Mouse (Mus musculus): ENCODE measurements around the gene Map3k4. TPM values are rescaled to one million over a fixed set of nuclear protein-coding genes. Genes with fewer than 3 reads are reported as not detected.
"Not testable (repeated sequence)": the region's sequence is repeated elsewhere in the genome, so short reads cannot be mapped to it uniquely, and the experiment has no call there.

Map3k4 gene
- total RNA-seq, 2 experiments from 2014 or later, result 36.1 to 39.2 TPM

GRCm38 (mm10) chr17:12240701-12241100 is 77.9 kb downstream of the Map3k4 start:
- no peak for DNase-seq (ENCODE audit: low spot score in 2 of 2)
- intact Hi-C loops (cut with DNase I), result no loop called here

- no peak for DNase-seq (ENCODE audit: low spot score in 2 of 2)
- intact Hi-C loops (cut with DNase I), result no loop called here
Measured at GRCm38 (mm10) chr17:12232724-12233123, 85.9 kb downstream of the Map3k4 start.

GRCm38 (mm10) chr17:12231087-12231486 is 87.5 kb downstream of the Map3k4 start:
- no peak for DNase-seq (ENCODE audit: low spot score in 2 of 2)
- intact Hi-C loops (cut with DNase I), result no loop called here

GRCm38 (mm10) chr17:12230167-12230566 is 88.4 kb downstream of the Map3k4 start:
- DNase-seq (ENCODE audit: low spot score in 2 of 2), result peak; percentile 68 to 72
- intact Hi-C loops (cut with DNase I), result no loop called here

- intact Hi-C loops (cut with DNase I), result loop anchor here (5.0 kb wide), 1 partner anchor 138 kb away; no protein-coding TSS in a partner anchor
- no peak for DNase-seq (ENCODE audit: low spot score in 2 of 2)
Measured at GRCm38 (mm10) chr17:12229756-12230155, 88.8 kb downstream of the Map3k4 start.

- intact Hi-C loops (cut with DNase I), result loop anchor here (5.0 kb wide), 1 partner anchor 139 kb away; no protein-coding TSS in a partner anchor
- DNase-seq (ENCODE audit: low spot score in 2 of 2), result no peak
Measured at GRCm38 (mm10) chr17:12228471-12228870, 90.1 kb downstream of the Map3k4 start.

GRCm38 (mm10) chr17:12228001-12228400 is 90.6 kb downstream of the Map3k4 start:
- intact Hi-C loops (cut with DNase I), result loop anchor here (5.0 kb wide), 1 partner anchor 139 kb away; no protein-coding TSS in a partner anchor
- DNase-seq (ENCODE audit: low spot score in 2 of 2), result no peak

GRCm38 (mm10) chr17:12226551-12226950 is 92.0 kb downstream of the Map3k4 start:
- intact Hi-C loops (cut with DNase I), result loop anchor here (5.0 kb wide), 1 partner anchor 141 kb away; no protein-coding TSS in a partner anchor
- DNase-seq (ENCODE audit: low spot score in 2 of 2), result peak; percentile 49 to 72

- no peak for DNase-seq (ENCODE audit: low spot score in 2 of 2)
- intact Hi-C loops (cut with DNase I), result loop anchor here (5.0 kb wide), 1 partner anchor 142 kb away; no protein-coding TSS in a partner anchor
Measured at GRCm38 (mm10) chr17:12225227-12225626, 93.4 kb downstream of the Map3k4 start.

GRCm38 (mm10) chr17:12224551-12224950 is 94.0 kb downstream of the Map3k4 start:
- DNase-seq (ENCODE audit: low spot score in 2 of 2); intact Hi-C loops (cut with DNase I): not testable (repeated sequence)

- intact Hi-C loops (cut with DNase I), result no loop called here
- DNase-seq (ENCODE audit: low spot score in 2 of 2), result no peak
Measured at GRCm38 (mm10) chr17:12224145-12224544, 94.5 kb downstream of the Map3k4 start.

- intact Hi-C loops (cut with DNase I), result no loop called here
- no peak for DNase-seq (ENCODE audit: low spot score in 2 of 2)
Measured at GRCm38 (mm10) chr17:12223682-12224081, 94.9 kb downstream of the Map3k4 start.

- intact Hi-C loops (cut with DNase I), result no loop called here
- peak; percentile 53 to 80 for DNase-seq (ENCODE audit: low spot score in 2 of 2)
Measured at GRCm38 (mm10) chr17:12221926-12222325, 96.7 kb downstream of the Map3k4 start.

- intact Hi-C loops (cut with DNase I), result no loop called here
- DNase-seq (ENCODE audit: low spot score in 2 of 2), result no peak
Measured at GRCm38 (mm10) chr17:12216224-12216623, 102.4 kb downstream of the Map3k4 start.

- intact Hi-C loops (cut with DNase I), result loop anchor here (5.0 kb wide), 1 partner anchor 56 kb away; no protein-coding TSS in a partner anchor
- DNase-seq (ENCODE audit: low spot score in 2 of 2), result peak in 1 of 2 experiments; percentile 50
Measured at GRCm38 (mm10) chr17:12213430-12213829, 105.2 kb downstream of the Map3k4 start.

- intact Hi-C loops (cut with DNase I), result loop anchor here (5.0 kb wide), 1 partner anchor 55 kb away; no protein-coding TSS in a partner anchor
- DNase-seq (ENCODE audit: low spot score in 2 of 2), result peak; percentile 49 to 55
Measured at GRCm38 (mm10) chr17:12212341-12212740, 106.3 kb downstream of the Map3k4 start.

- intact Hi-C loops (cut with DNase I), result loop anchor here (5.0 kb wide), 1 partner anchor 55 kb away; no protein-coding TSS in a partner anchor
- no peak for DNase-seq (ENCODE audit: low spot score in 2 of 2)
Measured at GRCm38 (mm10) chr17:12211890-12212289, 106.7 kb downstream of the Map3k4 start.

- intact Hi-C loops (cut with DNase I), result loop anchor here (1.0 to 5.0 kb wide), 2 partner anchors 53 to 171 kb away; no protein-coding TSS in a partner anchor
- peak; percentile 84 to 90 for DNase-seq (ENCODE audit: low spot score in 2 of 2)
Measured at GRCm38 (mm10) chr17:12210544-12211132, 108.0 kb downstream of the Map3k4 start.

GRCm38 (mm10) chr17:12209481-12209880 is 109.1 kb downstream of the Map3k4 start:
- intact Hi-C loops (cut with DNase I), result loop anchor here (5.0 kb wide), 1 partner anchor 92 kb away; the partner anchor contains the start of gene Agpat4
- DNase-seq (ENCODE audit: low spot score in 2 of 2), result no peak

GRCm38 (mm10) chr17:12207022-12207548 is 111.5 kb downstream of the Map3k4 start:
- no peak for DNase-seq (ENCODE audit: low spot score in 2 of 2)
- intact Hi-C loops (cut with DNase I), result loop anchor here (5.0 kb wide), 1 partner anchor 90 kb away; the partner anchor contains the start of gene Agpat4

Measured in left cerebral cortex, postnatal 14 days (tissue).